Mouse (Mus musculus): ENCODE measurements at regions not wholly inside any gene's neighbourhood (a gene's known extent, or its start where the extent isn't known, plus 50 kb on each side); places are given as distances from the start of the nearest gene placed in this dataset.

DNA sequence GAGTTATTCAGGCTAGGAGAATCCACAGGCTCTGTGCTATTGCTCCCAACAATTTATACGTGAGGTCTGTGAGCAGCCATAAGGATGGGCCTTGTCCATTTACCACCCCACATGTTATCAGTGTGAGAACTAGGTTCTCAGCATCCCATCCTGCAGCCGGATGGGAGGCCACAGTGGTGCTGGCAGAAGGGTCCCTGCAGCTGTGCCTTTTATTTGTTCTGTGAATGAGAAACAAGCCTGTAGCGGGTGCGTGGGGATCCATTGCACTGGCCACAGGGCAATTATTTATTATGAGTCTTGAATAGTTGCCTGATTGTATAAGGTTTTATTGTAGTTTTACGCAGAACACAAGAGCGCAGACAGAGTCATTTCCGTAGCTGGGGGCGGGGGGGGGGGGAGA is 476.5 kb upstream of the Zmiz1 start:
- Histone ChIP-seq H3K9me3 (replicated peaks; ENCODE audit: control insufficient read depth, low read length) (no peaks in the 10 kb centered on the region), H3K4me3 (ENCODE audit: low read length) (no peak overlapping the region), H3K36me3 (ENCODE audit: control insufficient read depth, insufficient read depth) (no peaks in the 10 kb centered on the region), H3K27ac (ENCODE audit: low read length) (no peak overlapping the region), H3K27me3 (ENCODE audit: control insufficient read depth, insufficient read depth, low read length) (no peaks in the 10 kb centered on the region), H3K4me2 (ENCODE audit: low read depth, low read length) (no peak overlapping the region), H3K9ac (ENCODE audit: low read length) (no peak overlapping the region), H3K4me1 (ENCODE audit: control insufficient read depth, insufficient read depth, low read length) (no peaks in the 10 kb centered on the region)
- WGBS, result 86% methylated on average over 8 of the region's 8 CpGs
- no peak for ATAC-seq (replicated peaks; ENCODE audit: extremely low read depth, insufficient read depth, low FRiP score)

DNA sequence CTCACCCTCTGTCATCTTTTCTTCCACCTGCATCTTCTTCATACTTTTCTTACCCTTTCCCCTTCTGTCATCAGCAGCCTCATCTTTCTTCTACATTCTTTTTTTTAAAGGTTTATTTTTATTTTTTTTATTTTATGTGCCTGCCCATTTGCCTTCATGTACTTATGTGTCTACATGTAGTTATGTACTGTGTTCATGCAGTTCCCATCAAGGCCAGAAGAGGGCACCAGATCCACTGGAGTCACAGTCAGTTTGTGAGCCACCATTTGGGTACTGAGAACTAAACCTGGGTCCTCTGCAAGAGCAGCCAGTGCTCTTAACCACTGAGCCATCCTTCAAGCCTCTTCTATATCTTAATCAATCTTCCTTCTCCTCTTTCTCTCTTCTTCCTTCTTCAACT is 475.7 kb upstream of the Zmiz1 start:
- H3K4me3 ChIP-seq (ENCODE audit: low read length), result no peak overlapping the region
- no peak for ATAC-seq (replicated peaks; ENCODE audit: extremely low read depth, insufficient read depth, low FRiP score)

DNA sequence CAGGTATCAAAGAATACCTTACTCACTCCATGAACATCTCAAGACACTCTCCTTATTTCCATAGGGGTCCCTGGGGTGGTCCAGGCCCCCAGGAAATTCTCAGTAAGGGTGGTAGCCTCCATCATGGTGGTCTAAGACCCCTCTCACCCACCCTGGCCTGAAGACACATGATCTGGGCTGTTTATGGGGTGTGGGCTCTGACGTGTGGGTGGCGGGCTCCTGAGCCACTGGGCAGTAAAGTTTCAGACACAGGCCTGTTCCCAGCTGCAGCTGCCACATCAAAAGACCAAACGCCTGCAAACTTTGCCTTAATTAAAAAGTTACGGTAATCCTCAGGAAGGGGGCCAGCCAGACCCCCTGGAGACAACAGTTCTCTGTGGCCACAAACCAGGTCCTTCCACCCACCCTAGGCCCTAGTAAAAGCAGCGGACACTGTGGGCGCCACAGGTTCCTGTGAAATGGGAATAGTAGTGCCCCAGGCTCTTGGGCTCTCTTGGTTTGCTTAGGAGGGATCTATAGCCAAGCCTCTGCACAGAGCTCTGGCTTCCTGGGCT is 473.1 kb upstream of the Zmiz1 start:
- 78% methylated on average over 6 of the region's 6 CpGs for WGBS
- no peak overlapping the region for H3K9ac ChIP-seq (ENCODE audit: low read length)
- ATAC-seq (replicated peaks; ENCODE audit: extremely low read depth, insufficient read depth, low FRiP score), result no peak

More for the DNA sequence above, 475.7 kb upstream of the Zmiz1 start:
- Histone ChIP-seq H3K27me3 (ENCODE audit: control insufficient read depth, insufficient read depth, low read length) (no peaks in the 10 kb centered on the region), H3K9me3 (replicated peaks; ENCODE audit: control insufficient read depth, low read length) (no peaks in the 10 kb centered on the region), H3K27ac (ENCODE audit: low read length) (no peak overlapping the region), H3K9ac (ENCODE audit: low read length) (no peak overlapping the region), H3K36me3 (ENCODE audit: control insufficient read depth, insufficient read depth) (no peaks in the 10 kb centered on the region), H3K4me2 (ENCODE audit: low read depth, low read length) (no peak overlapping the region), H3K4me1 (ENCODE audit: control insufficient read depth, insufficient read depth, low read length) (no peaks in the 10 kb centered on the region)

DNA sequence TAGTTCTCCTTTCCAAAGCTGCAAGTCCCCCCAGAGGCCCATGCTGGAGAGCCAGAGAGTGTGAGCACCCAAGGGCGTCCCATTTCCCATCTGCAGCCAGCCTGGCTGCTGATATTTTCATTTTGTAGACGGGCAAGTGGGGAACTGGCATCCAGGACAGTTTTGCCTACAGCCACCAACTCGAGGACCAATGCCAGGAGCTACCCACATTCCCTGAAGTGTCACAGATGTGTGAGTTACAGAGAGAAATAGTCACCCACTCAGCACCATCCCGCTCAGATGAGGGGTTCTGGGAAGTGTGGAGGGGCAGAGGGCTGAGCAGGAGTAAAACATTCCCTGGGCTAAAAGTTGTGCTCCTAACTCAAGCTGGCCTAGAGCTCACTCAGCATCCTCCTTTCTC is 472.6 kb upstream of the Zmiz1 start:
- Histone ChIP-seq H3K4me1 (ENCODE audit: control insufficient read depth, insufficient read depth, low read length) (no peaks in the 10 kb centered on the region), H3K27me3 (ENCODE audit: control insufficient read depth, insufficient read depth, low read length) (no peaks in the 10 kb centered on the region), H3K9me3 (replicated peaks; ENCODE audit: control insufficient read depth, low read length) (no peaks in the 10 kb centered on the region), H3K9ac (ENCODE audit: low read length) (no peak overlapping the region), H3K4me2 (ENCODE audit: low read depth, low read length) (no peak overlapping the region), H3K36me3 (ENCODE audit: control insufficient read depth, insufficient read depth) (no peaks in the 10 kb centered on the region), H3K4me3 (ENCODE audit: low read length) (no peak overlapping the region), H3K27ac (ENCODE audit: low read length) (no peak overlapping the region)
- ATAC-seq (replicated peaks; ENCODE audit: extremely low read depth, insufficient read depth, low FRiP score), result no peak
- WGBS, result 77% methylated on average over 4 of the region's 4 CpGs

More for the DNA sequence above, 473.1 kb upstream of the Zmiz1 start:
- H3K9me3 ChIP-seq (replicated peaks; ENCODE audit: control insufficient read depth, low read length), result no peaks in the 10 kb centered on the region
- H3K4me1 ChIP-seq (ENCODE audit: control insufficient read depth, insufficient read depth, low read length), result no peaks in the 10 kb centered on the region
- H3K27ac ChIP-seq (ENCODE audit: low read length), result no peak overlapping the region
- no peak overlapping the region for H3K4me3 ChIP-seq (ENCODE audit: low read length)
- H3K4me2 ChIP-seq (ENCODE audit: low read depth, low read length), result no peak overlapping the region
- no peaks in the 10 kb centered on the region for H3K27me3 ChIP-seq (ENCODE audit: control insufficient read depth, insufficient read depth, low read length)
- no peaks in the 10 kb centered on the region for H3K36me3 ChIP-seq (ENCODE audit: control insufficient read depth, insufficient read depth)

DNA sequence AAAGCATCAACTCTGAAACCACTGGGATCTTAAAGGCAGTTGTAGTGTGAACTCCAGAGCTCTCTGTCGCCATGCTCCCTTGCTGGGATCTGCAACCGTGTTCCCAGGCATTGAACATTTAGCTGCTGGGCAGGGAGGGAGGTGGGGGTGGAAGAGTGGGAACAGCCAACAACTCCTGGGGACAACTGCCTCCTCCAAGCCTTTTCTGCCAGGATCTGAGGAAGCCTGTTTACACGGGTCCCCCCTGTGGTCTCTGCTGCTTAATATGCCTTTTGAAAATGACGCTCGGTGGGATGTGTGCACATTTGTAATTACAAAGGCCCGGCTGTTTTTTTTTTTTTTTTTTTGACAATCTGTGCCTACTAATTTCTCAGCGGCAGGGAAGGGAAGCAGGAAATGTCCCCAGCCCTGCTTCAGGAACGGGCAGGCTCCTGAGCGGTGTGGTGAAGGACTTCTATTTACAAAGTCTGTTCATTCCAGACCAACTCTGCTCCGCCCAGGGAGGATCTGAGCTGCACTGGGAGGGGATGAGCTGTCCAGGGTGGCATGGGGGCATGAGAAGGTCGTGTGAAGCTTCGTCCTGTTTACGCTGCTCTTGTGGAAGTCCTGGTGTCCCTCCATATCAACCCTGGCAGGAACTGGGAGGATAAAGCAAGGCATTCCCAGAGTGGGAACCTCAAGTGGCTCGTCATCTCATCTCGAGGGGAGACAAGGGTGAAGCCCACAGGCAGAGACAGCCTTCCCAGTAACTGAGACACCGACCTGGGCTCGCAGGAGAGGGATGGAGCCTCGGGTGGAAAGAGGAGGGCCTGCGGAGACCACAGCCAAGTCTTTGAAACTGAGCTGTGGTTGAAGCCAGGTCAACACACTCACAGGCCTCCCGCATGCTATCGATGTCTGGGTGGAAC is 465.0 kb upstream of the Zmiz1 start:
- Histone ChIP-seq H3K27me3 (ENCODE audit: control insufficient read depth, insufficient read depth, low read length) (no peaks in the 10 kb centered on the region), H3K4me1 (ENCODE audit: control insufficient read depth, insufficient read depth, low read length) (peaks cover 13% of the 10 kb centered on the region), H3K9me3 (replicated peaks; ENCODE audit: control insufficient read depth, low read length) (peaks cover 7% of the 10 kb centered on the region), H3K4me3 (ENCODE audit: low read length) (no peak overlapping the region), H3K9ac (ENCODE audit: low read length) (no peak overlapping the region), H3K27ac (ENCODE audit: low read length) (no peak overlapping the region), H3K36me3 (ENCODE audit: control insufficient read depth, insufficient read depth) (no peaks in the 10 kb centered on the region), H3K4me2 (ENCODE audit: low read depth, low read length) (peak overlapping the region; percentile 6)
- 21% methylated on average over 21 of the region's 21 CpGs for WGBS
- ATAC-seq (replicated peaks; ENCODE audit: extremely low read depth, insufficient read depth, low FRiP score), result 0 out of 2 replicates have a peak, but pooled peaks have one; percentile 23

DNA sequence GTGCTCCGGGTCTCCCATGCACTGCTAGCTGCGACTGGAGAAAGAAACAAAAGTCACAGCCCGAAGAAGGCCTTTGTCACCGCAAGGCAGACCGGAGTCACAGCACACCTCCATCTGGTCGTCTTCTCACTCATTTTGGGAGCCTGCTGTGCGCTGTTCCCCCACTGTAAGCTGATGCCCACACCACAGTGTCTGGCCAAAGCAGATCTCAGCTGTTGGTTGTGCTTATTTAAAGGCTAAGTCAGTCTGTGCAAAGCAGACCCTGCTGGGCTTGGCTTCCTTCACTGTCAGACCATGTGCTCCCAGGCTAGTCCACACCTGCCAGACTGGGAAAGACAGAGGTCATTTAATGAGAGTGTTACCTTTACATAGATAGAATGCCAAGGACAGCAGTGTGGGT is 463.8 kb upstream of the Zmiz1 start:
- Histone ChIP-seq H3K9me3 (replicated peaks; ENCODE audit: control insufficient read depth, low read length) (peaks cover 7% of the 10 kb centered on the region), H3K4me3 (ENCODE audit: low read length) (no peak overlapping the region), H3K27me3 (ENCODE audit: control insufficient read depth, insufficient read depth, low read length) (no peaks in the 10 kb centered on the region), H3K27ac (ENCODE audit: low read length) (no peak overlapping the region), H3K4me2 (ENCODE audit: low read depth, low read length) (no peak overlapping the region), H3K4me1 (ENCODE audit: control insufficient read depth, insufficient read depth, low read length) (peaks cover 13% of the 10 kb centered on the region), H3K9ac (ENCODE audit: low read length) (no peak overlapping the region), H3K36me3 (ENCODE audit: control insufficient read depth, insufficient read depth) (no peaks in the 10 kb centered on the region)
- 69% methylated on average over 7 of the region's 7 CpGs for WGBS
- ATAC-seq (replicated peaks; ENCODE audit: extremely low read depth, insufficient read depth, low FRiP score), result no peak

DNA sequence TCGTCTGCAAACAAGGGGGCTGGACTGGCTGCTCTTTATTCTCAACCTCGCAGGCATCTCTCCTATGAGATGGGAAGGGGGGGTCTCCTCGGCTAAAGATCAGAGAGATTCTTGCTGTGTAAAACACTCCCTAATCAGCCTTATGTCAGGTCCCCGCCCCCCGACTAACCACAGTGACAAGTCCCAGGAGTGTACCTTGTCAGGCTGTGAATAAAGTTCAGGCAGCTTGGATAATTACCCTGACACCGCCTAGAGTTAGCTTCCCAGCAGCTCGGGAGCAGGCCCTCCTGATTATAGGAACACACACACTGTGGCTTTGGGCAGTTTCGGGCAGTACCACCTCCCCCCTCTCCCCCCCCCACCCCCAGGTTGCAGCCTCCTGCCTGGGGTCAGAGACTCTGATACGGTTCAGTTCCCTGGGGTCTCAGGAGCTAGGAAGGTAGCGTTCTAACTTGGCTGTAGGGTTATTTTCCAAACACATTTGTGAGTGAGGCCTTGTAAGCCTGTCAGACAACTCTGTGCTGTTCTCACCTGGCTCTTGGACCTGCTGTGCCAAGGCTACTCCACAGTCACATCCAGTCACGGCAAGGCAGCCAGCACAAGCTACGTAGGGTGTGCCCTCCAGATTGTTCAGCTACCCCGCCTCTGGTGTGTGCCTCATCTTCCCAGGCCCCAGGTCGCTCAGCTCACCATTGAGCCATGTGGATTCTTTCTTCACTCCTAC is 461.0 kb upstream of the Zmiz1 start:
- H3K27me3 ChIP-seq (ENCODE audit: control insufficient read depth, insufficient read depth, low read length), result no peaks in the 10 kb centered on the region
- H3K36me3 ChIP-seq (ENCODE audit: control insufficient read depth, insufficient read depth), result no peaks in the 10 kb centered on the region
- no peak for ATAC-seq (replicated peaks; ENCODE audit: extremely low read depth, insufficient read depth, low FRiP score)
- WGBS, result 57% methylated on average over 14 of the region's 14 CpGs
- no peak overlapping the region for H3K4me3 ChIP-seq (ENCODE audit: low read length)
- H3K4me1 ChIP-seq (ENCODE audit: control insufficient read depth, insufficient read depth, low read length), result peaks cover 13% of the 10 kb centered on the region
- no peak overlapping the region for H3K27ac ChIP-seq (ENCODE audit: low read length)
- H3K9ac ChIP-seq (ENCODE audit: low read length), result no peak overlapping the region
- no peaks in the 10 kb centered on the region for H3K9me3 ChIP-seq (replicated peaks; ENCODE audit: control insufficient read depth, low read length)
- no peak overlapping the region for H3K4me2 ChIP-seq (ENCODE audit: low read depth, low read length)

DNA sequence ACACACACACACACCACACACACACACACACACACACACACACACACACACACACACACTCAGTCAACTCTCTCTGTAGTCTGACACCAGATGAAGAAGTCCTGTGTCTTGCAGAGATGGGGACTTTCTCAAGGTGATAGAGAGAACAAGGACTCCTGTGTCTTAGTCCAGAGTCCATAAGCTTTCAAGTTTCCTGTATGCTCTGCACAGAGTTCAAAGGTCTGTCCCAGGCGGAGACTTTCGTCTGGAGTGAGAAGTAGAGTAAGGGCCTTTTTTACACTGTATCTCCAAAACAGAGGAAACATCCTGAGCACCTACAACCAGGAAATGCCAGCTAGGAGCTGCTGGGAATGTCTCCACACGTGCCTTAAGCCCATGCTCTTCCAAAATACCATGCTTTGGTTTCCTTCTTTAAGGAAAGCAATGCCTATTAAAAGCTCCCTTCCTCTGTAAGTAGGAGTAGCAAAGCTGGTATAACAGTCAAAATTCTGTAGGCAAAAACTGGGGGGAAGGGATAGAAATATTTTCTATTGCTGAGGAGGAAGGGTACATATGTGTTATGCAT is 459.9 kb upstream of the Zmiz1 start:
- no peaks in the 10 kb centered on the region for H3K9me3 ChIP-seq (replicated peaks; ENCODE audit: control insufficient read depth, low read length)
- peaks cover 6% of the 10 kb centered on the region for H3K4me1 ChIP-seq (ENCODE audit: control insufficient read depth, insufficient read depth, low read length)
- H3K27ac ChIP-seq (ENCODE audit: low read length), result no peak overlapping the region
- no peak overlapping the region for H3K9ac ChIP-seq (ENCODE audit: low read length)
- WGBS, result 63% methylated on average over 3 of the region's 3 CpGs
- H3K27me3 ChIP-seq (ENCODE audit: control insufficient read depth, insufficient read depth, low read length), result no peaks in the 10 kb centered on the region
- H3K4me3 ChIP-seq (ENCODE audit: low read length), result no peak overlapping the region
- H3K4me2 ChIP-seq (ENCODE audit: low read depth, low read length), result no peak overlapping the region
- no peaks in the 10 kb centered on the region for H3K36me3 ChIP-seq (ENCODE audit: control insufficient read depth, insufficient read depth)
- no peak for ATAC-seq (replicated peaks; ENCODE audit: extremely low read depth, insufficient read depth, low FRiP score)

Measured in heart, embryonic 16.5 days (tissue).